Mouse (Mus musculus) lung, postnatal 0 days (tissue): Measurements from ENCODE around the gene Dgcr2.

Experiments
- CTCF ChIP-seq: IDR thresholded peaks from 2 replicates; pipeline ENCODE4 v1.5.1; 2016; ENCODE audit warnings: antibody characterized with exemption, mild to moderate bottlenecking
- EP300 ChIP-seq: IDR thresholded peaks from 2 replicates; pipeline ENCODE4 v1.6.1; 2016; ENCODE audit warnings: antibody characterized with exemption, mild to moderate bottlenecking, control low read depth

- TF ChIP-seq EP300 = no peak
- no peak for TF ChIP-seq CTCF
These were observed 101.2 kb downstream of the Dgcr2 start, which contains the start of gene Scarf2 for GRCm38 (mm10) chr16:17796971-17797811.
